Mouse (Mus musculus): ENCODE data around the gene Slit1.
A peak's percentile ranks its signal among the peaks of the same experiment; 100 is the strongest.

Gene Slit1

GRCm38 (mm10) chr19:41660294-41660998, 83.0 kb downstream of the Slit1 start:
- DNase-seq (ENCODE audit: extremely low read depth, insufficient read length, low spot score): no peak

GRCm38 (mm10) chr19:41657446-41657845, 86.0 kb downstream of the Slit1 start:
- DNase-seq (ENCODE audit: extremely low read depth, insufficient read length, low spot score): no peak

GRCm38 (mm10) chr19:41656671-41657070, 86.8 kb downstream of the Slit1 start:
- DNase-seq (ENCODE audit: extremely low read depth, insufficient read length, low spot score): no peak

GRCm38 (mm10) chr19:41655970-41656369, 87.5 kb downstream of the Slit1 start:
- peak; percentile 31 for DNase-seq (ENCODE audit: extremely low read depth, insufficient read length, low spot score)

GRCm38 (mm10) chr19:41655089-41655783, 88.2 kb downstream of the Slit1 start:
- no peak for DNase-seq (ENCODE audit: extremely low read depth, insufficient read length, low spot score)

- DNase-seq (ENCODE audit: extremely low read depth, insufficient read length, low spot score): no peak
These were observed 91.5 kb downstream of the Slit1 start for GRCm38 (mm10) chr19:41651967-41652366.

- DNase-seq (ENCODE audit: extremely low read depth, insufficient read length, low spot score): no peak
These were observed 94.1 kb downstream of the Slit1 start for GRCm38 (mm10) chr19:41649394-41649793.

- DNase-seq (ENCODE audit: extremely low read depth, insufficient read length, low spot score): no peak
These were observed 96.4 kb downstream of the Slit1 start for GRCm38 (mm10) chr19:41646947-41647631.

- DNase-seq (ENCODE audit: extremely low read depth, insufficient read length, low spot score): no peak
These were observed 100.5 kb downstream of the Slit1 start for GRCm38 (mm10) chr19:41643010-41643409.

GRCm38 (mm10) chr19:41634999-41635398, 108.5 kb downstream of the Slit1 start:
- DNase-seq (ENCODE audit: extremely low read depth, insufficient read length, low spot score): no peak

GRCm38 (mm10) chr19:41634099-41634498, 109.4 kb downstream of the Slit1 start:
- no peak for DNase-seq (ENCODE audit: extremely low read depth, insufficient read length, low spot score)

GRCm38 (mm10) chr19:41629532-41629931, 113.9 kb downstream of the Slit1 start:
- DNase-seq (ENCODE audit: extremely low read depth, insufficient read length, low spot score): peak; percentile 34

GRCm38 (mm10) chr19:41628970-41629369, 114.5 kb downstream of the Slit1 start:
- DNase-seq (ENCODE audit: extremely low read depth, insufficient read length, low spot score): no peak

- DNase-seq (ENCODE audit: extremely low read depth, insufficient read length, low spot score): no peak
These were observed 122.9 kb downstream of the Slit1 start for GRCm38 (mm10) chr19:41620366-41621092.

- no peak for DNase-seq (ENCODE audit: extremely low read depth, insufficient read length, low spot score)
These were observed 124.6 kb downstream of the Slit1 start for GRCm38 (mm10) chr19:41618771-41619385.

- no peak for DNase-seq (ENCODE audit: extremely low read depth, insufficient read length, low spot score)
These were observed 125.3 kb downstream of the Slit1 start for GRCm38 (mm10) chr19:41618153-41618657.

- no peak for DNase-seq (ENCODE audit: extremely low read depth, insufficient read length, low spot score)
These were observed 126.4 kb downstream of the Slit1 start for GRCm38 (mm10) chr19:41617102-41617501.

GRCm38 (mm10) chr19:41616274-41616673, 127.2 kb downstream of the Slit1 start:
- no peak for DNase-seq (ENCODE audit: extremely low read depth, insufficient read length, low spot score)

- no peak for DNase-seq (ENCODE audit: extremely low read depth, insufficient read length, low spot score)
These were observed 127.8 kb downstream of the Slit1 start for GRCm38 (mm10) chr19:41615606-41616224.
